Mouse (Mus musculus) kidney, embryonic 15.5 days (tissue): ENCODE data around the gene Cdkal1. TPM values are rescaled to one million over a fixed set of nuclear protein-coding genes. Genes with fewer than 3 reads are reported as not detected.

Experiments used
- ATAC-seq: fragments of 200-750 bp; cut with Nextera tagmentation; replicated peaks from 2 replicates; pipeline ENCODE4 v1.8.0; 2017; ENCODE audit warnings: moderate TSS enrichment; ENCODE audit not compliant: low FRiP score
- H3K27ac ChIP-seq: fragments of 300-500 bp; sonication (generic); 2 replicates; pipeline ENCODE4 v1.5.1; 2015; ENCODE audit warnings: mild to moderate bottlenecking, inconsistent platforms
- H3K27me3 ChIP-seq: fragments of 300-500 bp; sonication (generic); 2 replicates; pipeline ENCODE4 v1.6.1; 2015; ENCODE audit warnings: inconsistent platforms
- H3K36me3 ChIP-seq: fragments of 300-500 bp; sonication (generic); 2 replicates; pipeline ENCODE4 v1.6.1; 2015; ENCODE audit warnings: inconsistent platforms
- H3K4me1 ChIP-seq: fragments of 300-500 bp; sonication (generic); 2 replicates; pipeline ENCODE4 v1.6.1; 2015; ENCODE audit warnings: inconsistent platforms
- H3K4me2 ChIP-seq: fragments of 300-500 bp; sonication (generic); 2 replicates; pipeline ENCODE4 v1.6.1; 2015; ENCODE audit warnings: moderate library complexity, mild to moderate bottlenecking, inconsistent platforms
- H3K4me3 ChIP-seq: fragments of 300-500 bp; sonication (generic); replicated peaks from 2 replicates; pipeline ENCODE4 v1.5.1; 2015; ENCODE audit warnings: mild to moderate bottlenecking, inconsistent platforms
- H3K9ac ChIP-seq: fragments of 300-500 bp; sonication (generic); 2 replicates; pipeline ENCODE4 v1.6.1; 2015; ENCODE audit warnings: mild to moderate bottlenecking, inconsistent platforms
- H3K9me3 ChIP-seq: fragments of 300-500 bp; sonication (generic); replicated peaks from 2 replicates; pipeline ENCODE4 v1.6.1; 2016; ENCODE audit warnings: inconsistent platforms
- WGBS: fragments of 180-500 bp; shearing (Covaris S2); methylation state at CpG from one replicate; pipeline ENCODE4 v1.1.7; 2015; ENCODE audit warnings: mixed read lengths; 5-methylcytosine and 5-hydroxymethylcytosine counted together
- polyA plus RNA-seq: library from polyadenylated mRNA; unstranded; fragments of >200 nt; fragmentation: Nextera tagmentation; extraction: Ambion mirVana; gene quantifications from 2 replicates; pipeline ENCODE4 v1.2.1, GENCODE M21; 2015

Cdkal1 gene
- polyA plus RNA-seq, 1 experiment from 2014 or later, result 33.5 TPM

DNA sequence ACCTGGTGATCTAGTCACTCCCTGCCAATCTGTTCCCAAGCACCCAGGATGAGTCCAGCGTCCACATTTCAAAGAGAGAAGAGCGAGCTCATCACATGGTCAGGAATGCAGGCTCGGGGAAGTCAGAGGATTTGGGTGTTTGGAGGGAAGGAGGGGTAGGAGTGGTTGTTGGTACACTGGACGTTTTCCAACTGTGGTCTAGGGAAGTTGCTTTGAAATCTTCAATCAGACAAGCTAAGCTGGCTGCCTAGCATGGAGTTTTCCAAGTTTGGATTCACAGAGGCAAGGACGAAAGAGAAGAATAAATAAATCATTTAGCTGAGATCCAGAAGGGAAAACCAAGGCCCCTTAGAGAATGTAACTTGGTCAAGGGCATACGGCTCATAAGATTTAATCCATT, 486.7 kb downstream of the Cdkal1 start:
- no peak overlapping the region for H3K4me2 ChIP-seq
- ATAC-seq, result no peak

DNA sequence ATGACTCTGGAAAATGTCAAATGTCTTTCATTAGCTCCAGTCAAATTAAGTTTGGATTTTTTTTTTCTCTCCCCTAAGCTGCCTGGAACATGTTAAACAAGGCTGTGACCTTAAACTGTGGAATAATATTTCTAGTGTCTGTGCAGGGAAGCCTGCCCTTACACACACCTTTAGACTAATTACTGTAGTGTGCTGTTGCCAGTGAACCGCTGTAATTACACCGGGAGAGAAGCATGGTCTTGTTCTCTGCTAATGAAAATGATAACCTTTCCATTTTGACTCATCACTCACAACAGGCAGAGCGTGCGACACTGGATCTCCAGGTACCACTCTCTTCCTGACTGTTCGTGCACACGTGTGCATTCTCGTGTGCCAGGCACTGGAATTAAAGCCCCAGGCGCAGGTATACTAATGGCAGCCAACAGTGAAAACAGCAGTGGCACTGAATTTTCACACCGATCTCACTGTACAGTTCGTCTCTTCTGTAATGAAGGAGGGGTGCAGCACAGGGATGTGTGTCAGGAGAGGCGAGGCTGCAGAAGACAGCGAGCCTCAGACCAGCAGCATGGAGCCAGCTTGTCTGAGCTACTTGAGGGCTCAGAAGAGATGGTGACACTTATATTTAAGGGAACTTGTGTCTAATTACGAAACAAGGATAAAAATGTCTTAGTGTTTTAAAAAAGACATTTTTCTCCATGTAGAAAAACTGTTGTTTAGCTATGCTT, 490.4 kb downstream of the Cdkal1 start:
- H3K27me3 ChIP-seq, result no peaks in the 10 kb centered on the region
- H3K4me1 ChIP-seq, result peaks cover 25% of the 10 kb centered on the region
- 69% methylated on average over 13 of the region's 13 CpGs for WGBS
- no peaks in the 10 kb centered on the region for H3K36me3 ChIP-seq
- ATAC-seq, result no peak
- H3K4me3 ChIP-seq, result no peak overlapping the region
- no peak overlapping the region for H3K27ac ChIP-seq
- H3K9ac ChIP-seq, result no peak overlapping the region
- no peak overlapping the region for H3K4me2 ChIP-seq
- H3K9me3 ChIP-seq, result no peaks in the 10 kb centered on the region

More for the DNA sequence above, 486.7 kb downstream of the Cdkal1 start:
- Histone ChIP-seq H3K9me3 (no peaks in the 10 kb centered on the region), H3K9ac (no peak overlapping the region), H3K4me3 (no peak overlapping the region), H3K27me3 (no peaks in the 10 kb centered on the region), H3K36me3 (no peaks in the 10 kb centered on the region), H3K27ac (no peak overlapping the region), H3K4me1 (peaks cover 25% of the 10 kb centered on the region)
- 44% methylated on average over 6 of the region's 6 CpGs for WGBS

DNA sequence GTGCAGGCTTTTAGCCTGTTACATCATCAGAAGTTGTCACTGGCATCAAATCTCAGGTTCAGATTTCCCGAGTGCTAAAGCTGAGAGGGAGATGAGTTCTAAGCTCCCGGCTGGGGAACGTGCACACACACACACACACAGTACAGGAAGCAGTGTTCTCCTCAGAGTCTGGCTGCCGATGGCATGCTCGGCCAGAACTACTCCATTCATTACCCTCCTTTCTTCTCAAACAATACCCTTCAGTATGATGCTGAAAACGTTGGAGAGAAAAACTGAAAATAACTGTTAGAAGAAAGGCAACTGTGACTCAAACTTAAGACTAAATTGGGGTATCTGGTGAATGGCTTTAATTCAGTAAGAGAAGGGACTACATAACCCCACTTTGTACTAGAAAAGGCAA, 491.5 kb downstream of the Cdkal1 start:
- H3K4me3 ChIP-seq, result no peak overlapping the region
- no peak overlapping the region for H3K4me2 ChIP-seq
- H3K36me3 ChIP-seq, result no peaks in the 10 kb centered on the region
- no peak overlapping the region for H3K9ac ChIP-seq
- H3K27ac ChIP-seq, result no peak overlapping the region
- peaks cover 25% of the 10 kb centered on the region for H3K4me1 ChIP-seq
- WGBS, result 49% methylated on average over 6 of the region's 6 CpGs
- H3K9me3 ChIP-seq, result no peaks in the 10 kb centered on the region
- no peak for ATAC-seq
- no peaks in the 10 kb centered on the region for H3K27me3 ChIP-seq

DNA sequence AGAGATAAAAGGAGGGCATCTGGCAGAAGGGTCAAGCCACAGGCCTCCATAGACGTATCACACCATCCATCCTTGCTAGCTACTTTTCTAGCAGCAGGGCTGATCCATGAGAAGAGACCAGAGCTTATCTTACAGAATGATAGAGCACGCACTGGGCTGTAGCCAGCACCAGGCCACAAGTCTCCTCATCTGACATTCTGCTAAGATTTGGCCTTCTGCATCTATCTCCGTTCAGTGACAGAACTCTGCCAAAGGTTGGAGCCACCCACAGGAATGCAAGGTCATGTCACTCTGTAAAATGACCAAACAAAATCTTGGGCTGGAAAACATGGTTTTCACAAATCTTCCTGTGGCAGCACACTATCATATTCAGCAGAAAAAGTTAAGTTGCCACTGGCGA, 493.6 kb downstream of the Cdkal1 start:
- H3K36me3 ChIP-seq, result no peaks in the 10 kb centered on the region
- ATAC-seq, result no peak
- H3K4me1 ChIP-seq, result peaks cover 21% of the 10 kb centered on the region
- no peaks in the 10 kb centered on the region for H3K27me3 ChIP-seq
- no peak overlapping the region for H3K9ac ChIP-seq
- H3K4me2 ChIP-seq, result no peak overlapping the region
- 73% methylated on average over 4 of the region's 4 CpGs for WGBS
- no peak overlapping the region for H3K4me3 ChIP-seq
- no peaks in the 10 kb centered on the region for H3K9me3 ChIP-seq
- no peak overlapping the region for H3K27ac ChIP-seq

DNA sequence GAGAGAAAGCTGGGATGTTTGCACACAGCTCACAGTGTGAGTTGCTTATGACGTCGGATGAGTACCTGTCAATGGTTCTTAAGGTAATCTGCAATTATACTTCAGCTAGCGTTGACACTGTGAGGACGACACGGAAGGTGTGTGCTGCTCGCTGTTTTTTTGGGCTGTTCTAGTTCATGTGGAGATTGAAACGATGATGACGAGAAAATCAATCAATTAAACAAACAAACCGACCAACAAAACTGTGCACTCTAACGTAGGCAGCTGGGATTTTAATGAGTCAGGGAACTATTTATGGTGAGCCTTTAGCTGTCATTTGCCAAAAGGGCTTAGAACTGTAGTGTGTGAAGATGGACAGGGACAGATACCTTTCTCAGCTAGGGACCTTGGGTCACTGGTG, 494.6 kb downstream of the Cdkal1 start:
- Histone ChIP-seq H3K4me3 (no peak overlapping the region), H3K27me3 (no peaks in the 10 kb centered on the region), H3K9ac (no peak overlapping the region), H3K9me3 (no peaks in the 10 kb centered on the region), H3K4me2 (no peak overlapping the region), H3K36me3 (no peaks in the 10 kb centered on the region), H3K27ac (no peak overlapping the region), H3K4me1 (peaks cover 31% of the 10 kb centered on the region)
- 77% methylated on average over 10 of the region's 10 CpGs for WGBS
- no peak for ATAC-seq

DNA sequence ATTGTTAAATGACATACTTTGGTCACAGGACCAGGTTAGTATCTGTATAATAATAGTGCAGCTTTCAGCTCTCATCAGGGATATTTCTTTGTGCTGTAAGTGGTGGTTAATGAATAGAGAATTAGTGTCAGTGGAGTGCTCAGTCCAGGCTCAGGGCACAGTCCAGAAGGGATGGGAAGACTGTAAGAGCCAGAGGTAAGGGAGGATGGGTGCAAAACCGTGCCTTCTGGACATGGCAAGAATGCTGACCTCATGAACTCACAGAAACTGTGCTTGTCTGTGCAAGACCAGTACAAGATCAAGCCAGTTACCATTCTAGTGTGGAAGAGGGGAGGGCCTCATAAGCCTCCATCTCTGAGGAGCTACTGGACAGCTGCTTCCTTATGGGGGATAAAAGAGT, 496.1 kb downstream of the Cdkal1 start:
- H3K27me3 ChIP-seq, result no peaks in the 10 kb centered on the region
- H3K36me3 ChIP-seq, result no peaks in the 10 kb centered on the region
- H3K4me3 ChIP-seq, result no peak overlapping the region
- H3K27ac ChIP-seq, result no peak overlapping the region
- no peak for ATAC-seq
- no peak overlapping the region for H3K4me2 ChIP-seq
- H3K4me1 ChIP-seq, result peaks cover 39% of the 10 kb centered on the region
- no peaks in the 10 kb centered on the region for H3K9me3 ChIP-seq
- H3K9ac ChIP-seq, result no peak overlapping the region
- 85% methylated on average over 1 of the region's 1 CpGs for WGBS

DNA sequence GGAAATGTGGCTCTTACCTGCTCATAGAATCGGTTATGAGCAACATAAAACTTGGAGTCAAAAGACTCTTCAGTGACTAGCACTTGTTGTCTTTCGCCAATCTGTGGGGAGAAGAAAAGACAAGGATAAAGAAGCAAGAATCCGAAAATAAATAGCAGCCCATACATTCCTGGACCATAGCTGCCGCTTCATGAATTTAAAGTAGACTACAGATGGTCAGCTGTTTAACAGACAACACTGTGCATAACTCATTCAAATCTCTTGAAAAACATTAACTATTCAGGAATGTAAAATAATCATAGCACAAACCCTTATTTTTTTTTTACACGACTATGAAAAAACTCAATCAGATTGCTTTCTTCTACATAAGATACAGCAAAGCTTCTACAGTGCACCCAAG, 498.0 kb downstream of the Cdkal1 start:
- 81% methylated on average over 5 of the region's 5 CpGs for WGBS
- no peak for ATAC-seq

DNA sequence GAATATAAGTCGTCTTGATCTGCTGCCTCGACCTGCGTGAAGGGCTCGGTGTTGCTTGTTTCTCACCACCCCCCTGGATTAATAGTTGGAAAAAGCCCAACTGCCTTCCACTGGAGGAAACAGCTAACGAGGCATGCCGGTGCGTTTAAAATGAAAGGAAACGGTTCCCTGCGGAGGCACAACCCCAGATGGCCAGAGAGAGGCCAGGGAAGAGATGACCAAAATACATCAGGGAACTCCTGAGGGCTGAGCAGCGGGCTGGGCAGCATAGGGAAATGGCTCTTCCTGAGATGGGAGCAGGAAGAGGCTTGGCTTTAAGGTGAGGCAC, 499.4 kb downstream of the Cdkal1 start:
- peak; percentile 50 for ATAC-seq
- no peaks in the 10 kb centered on the region for H3K27me3 ChIP-seq
- 18% methylated on average over 10 of the region's 10 CpGs for WGBS
- H3K36me3 ChIP-seq, result no peaks in the 10 kb centered on the region
- peak overlapping the region; percentile 85 for H3K27ac ChIP-seq
- H3K4me3 ChIP-seq, result no peak overlapping the region
- H3K4me1 ChIP-seq, result peaks cover 42% of the 10 kb centered on the region
- peak overlapping the region; percentile 9 for H3K4me2 ChIP-seq
- no peaks in the 10 kb centered on the region for H3K9me3 ChIP-seq
- no peak overlapping the region for H3K9ac ChIP-seq

More for the DNA sequence above, 498.0 kb downstream of the Cdkal1 start:
- Histone ChIP-seq H3K9me3 (no peaks in the 10 kb centered on the region), H3K27ac (no peak overlapping the region), H3K9ac (no peak overlapping the region), H3K27me3 (no peaks in the 10 kb centered on the region), H3K4me3 (no peak overlapping the region), H3K4me1 (peaks cover 37% of the 10 kb centered on the region), H3K4me2 (no peak overlapping the region), H3K36me3 (no peaks in the 10 kb centered on the region)

DNA sequence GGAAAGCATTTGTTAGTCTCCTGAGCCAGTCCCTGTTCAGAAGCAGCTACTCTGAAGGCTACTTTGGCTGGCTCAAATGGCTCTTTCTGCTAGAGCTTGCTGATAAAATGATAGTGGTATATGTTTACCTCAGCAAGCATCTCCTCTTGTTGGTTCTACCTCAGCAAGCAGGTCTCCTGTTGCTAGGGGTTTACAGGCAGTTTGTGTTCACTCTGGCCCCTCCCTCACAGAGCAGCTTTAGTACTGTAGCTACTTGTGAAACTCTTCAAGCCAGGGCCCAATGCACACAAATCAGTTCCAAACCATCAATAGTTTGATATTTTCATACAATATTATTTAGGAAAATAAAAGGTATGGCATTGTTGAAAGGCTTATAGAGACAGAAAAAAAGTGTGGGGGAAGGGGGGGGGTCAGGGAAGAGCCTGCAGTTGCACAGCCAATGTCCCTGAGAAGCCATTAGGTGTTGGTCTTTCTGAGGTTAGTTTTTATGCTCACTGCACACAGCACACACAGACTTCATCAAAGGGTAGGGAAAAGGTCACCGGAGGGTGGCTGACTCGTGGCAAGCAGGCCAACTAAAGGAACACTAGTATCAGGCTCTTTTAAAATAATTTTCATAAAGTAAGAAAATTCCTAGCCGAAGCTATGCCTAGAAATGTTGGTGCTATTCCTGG, 499.9 kb downstream of the Cdkal1 start:
- no peaks in the 10 kb centered on the region for H3K36me3 ChIP-seq
- H3K27ac ChIP-seq, result peak overlapping the region; percentile 85
- no peak overlapping the region for H3K9ac ChIP-seq
- H3K9me3 ChIP-seq, result no peaks in the 10 kb centered on the region
- H3K4me3 ChIP-seq, result no peak overlapping the region
- H3K4me1 ChIP-seq, result peaks cover 44% of the 10 kb centered on the region
- ATAC-seq, result peak; percentile 59
- 41% methylated on average over 3 of the region's 3 CpGs for WGBS
- peak overlapping the region; percentile 9 for H3K4me2 ChIP-seq
- H3K27me3 ChIP-seq, result no peaks in the 10 kb centered on the region

DNA sequence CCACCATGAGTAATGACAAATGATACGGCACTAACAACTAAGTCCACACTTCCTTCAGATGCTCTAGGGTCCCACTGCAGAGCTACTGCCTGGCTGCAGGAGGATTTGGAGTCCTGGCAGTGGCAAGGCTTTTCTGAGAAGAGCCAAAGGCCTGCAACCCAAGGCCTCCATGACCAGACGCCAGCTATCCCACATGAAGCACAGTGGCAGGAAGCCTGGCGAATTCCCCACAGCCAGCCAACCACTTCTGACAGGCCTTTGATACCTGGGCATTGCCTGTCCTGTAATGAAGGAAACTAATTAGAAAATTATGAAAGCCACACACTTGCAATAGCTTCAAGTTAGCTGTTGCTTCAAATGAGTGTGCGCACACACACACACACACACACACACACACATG, 500.5 kb downstream of the Cdkal1 start:
- 74% methylated on average over 4 of the region's 4 CpGs for WGBS
- H3K9ac ChIP-seq, result no peak overlapping the region
- H3K9me3 ChIP-seq, result no peaks in the 10 kb centered on the region
- H3K36me3 ChIP-seq, result no peaks in the 10 kb centered on the region
- H3K27ac ChIP-seq, result peak overlapping the region; percentile 85
- H3K27me3 ChIP-seq, result no peaks in the 10 kb centered on the region
- 0 out of 2 replicates have a peak, but pooled peaks have one; percentile 6 for ATAC-seq
- H3K4me2 ChIP-seq, result no peak overlapping the region
- no peak overlapping the region for H3K4me3 ChIP-seq
- H3K4me1 ChIP-seq, result peaks cover 46% of the 10 kb centered on the region

DNA sequence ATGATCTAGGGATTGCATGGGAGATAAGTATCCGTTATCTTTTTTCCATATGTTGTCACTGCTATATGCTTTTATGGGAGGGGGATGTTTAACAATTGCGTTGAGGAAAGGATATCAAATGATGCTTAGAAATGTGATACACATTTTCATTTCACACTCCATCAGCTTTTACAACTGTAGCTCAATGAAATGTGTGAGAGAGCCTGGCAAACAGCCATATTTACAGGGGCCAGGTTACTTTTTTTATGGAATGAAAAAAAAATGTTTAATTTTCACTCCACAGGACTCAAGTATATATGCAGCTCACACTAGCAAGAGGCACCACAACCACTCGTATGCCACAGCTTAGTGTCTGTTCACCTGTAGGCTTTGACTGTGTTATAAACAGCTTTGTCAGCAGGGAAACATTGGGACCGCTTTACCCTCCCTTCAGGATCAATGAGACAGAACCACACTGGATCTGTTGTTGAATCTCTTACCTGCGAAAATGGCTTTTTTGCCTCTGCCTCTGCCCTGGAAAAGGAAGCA, 501.5 kb downstream of the Cdkal1 start:
- Histone ChIP-seq H3K4me1 (peaks cover 54% of the 10 kb centered on the region), H3K9me3 (no peaks in the 10 kb centered on the region), H3K36me3 (no peaks in the 10 kb centered on the region), H3K4me2 (no peak overlapping the region), H3K4me3 (no peak overlapping the region), H3K9ac (no peak overlapping the region), H3K27ac (peak overlapping the region; percentile 85), H3K27me3 (no peaks in the 10 kb centered on the region)
- 42% methylated on average over 5 of the region's 5 CpGs for WGBS
- no peak for ATAC-seq

DNA sequence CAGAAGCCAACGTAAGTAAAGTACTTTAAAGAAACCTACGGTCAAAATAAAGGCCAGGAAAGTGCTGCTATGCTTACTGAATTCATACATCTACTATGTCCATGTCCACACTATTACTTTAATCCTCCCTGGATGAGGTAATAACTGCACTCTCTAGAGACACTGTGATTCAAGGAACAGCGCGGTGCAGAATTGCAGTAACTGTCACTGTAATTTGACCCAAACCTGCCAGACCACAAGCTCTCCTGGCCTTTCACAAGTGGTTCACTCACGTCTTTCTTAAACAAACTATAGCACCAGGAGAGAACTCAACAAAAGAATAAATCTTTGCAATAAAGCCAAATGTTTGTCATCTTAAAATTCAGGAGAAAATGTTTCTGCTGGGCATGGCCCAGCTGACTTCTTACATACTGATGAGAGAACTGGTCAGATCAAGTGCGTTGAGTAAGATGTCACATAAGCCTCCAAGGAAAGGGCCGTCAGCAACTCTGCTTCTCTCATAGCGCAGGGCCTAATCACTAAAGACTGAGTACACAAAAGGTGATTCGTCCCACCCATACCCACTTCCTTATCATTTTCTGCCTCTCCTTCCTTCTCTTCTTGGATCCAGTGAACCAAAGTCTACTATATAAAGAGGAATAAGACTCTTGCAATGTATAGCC, 504.3 kb downstream of the Cdkal1 start:
- no peak overlapping the region for H3K27ac ChIP-seq
- 65% methylated on average over 9 of the region's 9 CpGs for WGBS

More for the DNA sequence above, 504.3 kb downstream of the Cdkal1 start:
- Histone ChIP-seq H3K4me3 (no peak overlapping the region), H3K36me3 (peaks cover 12% of the 10 kb centered on the region), H3K9me3 (0 out of 2 replicates have a peak, but pooled peaks cover 4% of the 10 kb centered on the region), H3K4me2 (no peak overlapping the region), H3K4me1 (peaks cover 43% of the 10 kb centered on the region), H3K27me3 (no peaks in the 10 kb centered on the region), H3K9ac (no peak overlapping the region)
- ATAC-seq, result no peak
